Mouse (Mus musculus) lung, postnatal 36 days (tissue): Measurements from ENCODE around the gene Lrmda.

Source experiments
- DNase-seq: peaks from one replicate; pipeline ENCODE4 v3.0.0; 2022; ENCODE audit warnings: mixed read lengths

Lrmda gene

GRCm38 (mm10) chr14:22335101-22335820 lies 315.7 kb downstream of the Lrmda start:
- no peak for DNase-seq

GRCm38 (mm10) chr14:22339176-22339575 lies 319.7 kb downstream of the Lrmda start:
- no peak for DNase-seq

GRCm38 (mm10) chr14:22343357-22343756 lies 323.8 kb downstream of the Lrmda start:
- no peak for DNase-seq

GRCm38 (mm10) chr14:22345248-22345647 lies 325.7 kb downstream of the Lrmda start:
- DNase-seq: no peak

- DNase-seq: no peak
Observed at GRCm38 (mm10) chr14:22353626-22354025, 334.1 kb downstream of the Lrmda start.

- no peak for DNase-seq
Observed at GRCm38 (mm10) chr14:22354769-22355574, 335.5 kb downstream of the Lrmda start.

- peak; percentile 15 for DNase-seq
Observed at GRCm38 (mm10) chr14:22357991-22358503, 338.5 kb downstream of the Lrmda start.

GRCm38 (mm10) chr14:22364010-22364748 lies 344.7 kb downstream of the Lrmda start:
- peak; percentile 49 for DNase-seq

- no peak for DNase-seq
Observed at GRCm38 (mm10) chr14:22364771-22365355, 345.4 kb downstream of the Lrmda start.

GRCm38 (mm10) chr14:22367615-22368014 lies 348.1 kb downstream of the Lrmda start:
- no peak for DNase-seq

- DNase-seq: no peak
Observed at GRCm38 (mm10) chr14:22371136-22371535, 351.6 kb downstream of the Lrmda start.

- DNase-seq: no peak
Observed at GRCm38 (mm10) chr14:22372666-22373360, 353.3 kb downstream of the Lrmda start.

GRCm38 (mm10) chr14:22373361-22373745 lies 353.8 kb downstream of the Lrmda start:
- DNase-seq: no peak

GRCm38 (mm10) chr14:22377148-22377547 lies 357.6 kb downstream of the Lrmda start:
- DNase-seq: no peak

- DNase-seq: no peak
Observed at GRCm38 (mm10) chr14:22382101-22382500, 362.6 kb downstream of the Lrmda start.

GRCm38 (mm10) chr14:22393616-22394015 lies 374.1 kb downstream of the Lrmda start:
- no peak for DNase-seq

- no peak for DNase-seq
Observed at GRCm38 (mm10) chr14:22402411-22402810, 382.9 kb downstream of the Lrmda start.

GRCm38 (mm10) chr14:22406623-22407022 lies 387.1 kb downstream of the Lrmda start:
- DNase-seq: peak; percentile 70

- no peak for DNase-seq
Observed at GRCm38 (mm10) chr14:22410826-22411225, 391.3 kb downstream of the Lrmda start.

GRCm38 (mm10) chr14:22413220-22413619 lies 393.7 kb downstream of the Lrmda start:
- DNase-seq: no peak

GRCm38 (mm10) chr14:22417706-22418105 lies 398.2 kb downstream of the Lrmda start:
- DNase-seq: no peak

- DNase-seq: no peak
Observed at GRCm38 (mm10) chr14:22421668-22422067, 402.2 kb downstream of the Lrmda start.
